Mouse (Mus musculus): ENCODE results near the gene Stx16.

Gene Stx16

GRCm38 (mm10) chr2:174126522-174127375, 50.6 kb downstream of the Stx16 start:
- in situ Hi-C loops (cut with MboI), result no loop called here

GRCm38 (mm10) chr2:174127376-174127713, 51.2 kb downstream of the Stx16 start:
- in situ Hi-C loops (cut with MboI), result no loop called here

- in situ Hi-C loops (cut with MboI), result no loop called here
These were observed 52.8 kb downstream of the Stx16 start for GRCm38 (mm10) chr2:174128926-174129325.

DNA sequence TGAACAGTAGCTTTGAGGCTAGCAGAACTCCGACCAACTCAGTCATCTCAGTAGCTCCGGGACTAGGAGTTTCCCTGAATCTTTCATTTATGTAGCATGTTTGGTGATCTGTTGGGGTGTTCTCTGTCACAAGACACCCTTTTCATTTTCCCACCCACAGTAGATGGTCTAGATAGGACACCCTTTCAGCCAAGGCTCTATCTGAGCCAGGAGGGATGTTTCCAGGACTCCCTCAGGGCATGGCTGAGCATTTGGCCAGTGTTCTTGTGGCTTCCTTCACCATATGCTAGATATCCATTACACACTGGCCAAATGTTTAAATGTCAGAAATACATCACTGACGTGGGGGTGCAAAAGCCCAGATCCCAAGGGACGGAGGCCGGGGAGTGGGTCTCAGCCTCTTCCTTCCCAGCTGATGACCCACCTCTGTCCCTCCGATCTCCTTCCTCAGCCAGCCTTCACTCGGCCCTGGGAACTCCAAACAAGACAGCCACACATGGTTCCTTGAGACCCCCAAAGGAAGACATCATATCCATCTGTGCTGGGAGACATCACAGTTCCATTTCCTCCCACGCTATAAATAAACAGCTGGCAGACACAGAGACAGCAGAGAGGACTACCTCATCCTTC, 54.5 kb downstream of the Stx16 start:
- in situ Hi-C loops (cut with MboI), result no loop called here

DNA sequence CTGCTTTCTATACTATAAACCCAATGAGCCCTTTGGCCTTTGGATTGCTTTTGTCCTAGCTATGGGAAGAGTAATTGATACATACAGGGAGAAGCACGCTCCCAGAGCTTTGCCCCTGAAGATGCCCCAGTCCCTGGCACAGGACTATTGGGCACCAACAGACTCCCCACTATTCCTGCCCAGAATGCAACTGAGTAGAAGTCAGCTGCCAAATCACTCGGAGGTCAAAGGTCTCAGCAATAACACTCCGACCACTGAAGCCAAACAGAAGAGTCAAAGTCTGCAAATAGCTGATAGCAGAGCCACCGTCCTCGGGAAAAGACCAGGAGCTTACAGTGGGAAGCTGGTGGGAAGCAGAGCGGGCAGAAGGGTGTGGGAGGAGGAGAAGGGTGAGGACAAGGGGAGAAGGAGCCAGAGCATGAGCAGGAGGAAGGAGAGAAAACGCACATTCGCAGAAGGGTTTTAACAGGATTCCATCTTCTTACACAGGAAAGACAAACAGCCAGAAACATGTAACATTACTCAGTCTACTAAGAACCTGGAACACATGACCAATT, 56.4 kb downstream of the Stx16 start:
- in situ Hi-C loops (cut with MboI), result no loop called here
